Mouse (Mus musculus): ENCODE results near the gene Olfr1444.
A peak's percentile ranks its signal among the peaks of the same experiment; 100 is the strongest.

Gene Olfr1444

GRCm38 (mm10) chr19:12856983-12857382, at the start of gene Olfr1444:
TSS of gene Olfr1444 (plus strand) at chr19:12857283.
- no peak for DNase-seq

- no peak for DNase-seq
Observed at GRCm38 (mm10) chr19:12812644-12813364, 44.3 kb upstream of the Olfr1444 start.

- no peak for DNase-seq
Observed at GRCm38 (mm10) chr19:12813883-12814282, 43.2 kb upstream of the Olfr1444 start.

- no peak for DNase-seq
Observed at GRCm38 (mm10) chr19:12818507-12818906, 38.6 kb upstream of the Olfr1444 start.

GRCm38 (mm10) chr19:12820383-12820782, 36.7 kb upstream of the Olfr1444 start:
- DNase-seq = peak; percentile 40

GRCm38 (mm10) chr19:12824549-12824948, 32.5 kb upstream of the Olfr1444 start:
- DNase-seq = peak; percentile 40

- DNase-seq = no peak
Observed at GRCm38 (mm10) chr19:12830823-12831430, 26.2 kb upstream of the Olfr1444 start.

- no peak for DNase-seq
Observed at GRCm38 (mm10) chr19:12831559-12831958, 25.5 kb upstream of the Olfr1444 start.

- DNase-seq = peak; percentile 24
Observed at GRCm38 (mm10) chr19:12833625-12834024, 23.5 kb upstream of the Olfr1444 start.

GRCm38 (mm10) chr19:12838507-12838906, 18.6 kb upstream of the Olfr1444 start:
- DNase-seq = no peak

GRCm38 (mm10) chr19:12846382-12846781, 10.7 kb upstream of the Olfr1444 start, which contains the start of gene Gm5244:
TSS of gene Gm5244 (plus strand) at chr19:12846682.
- DNase-seq = no peak

- DNase-seq = no peak
Observed at GRCm38 (mm10) chr19:12883555-12883954, 26.5 kb downstream of the Olfr1444 start, which contains the start of gene Olfr1445. TSS of gene Olfr1445 (plus strand) at chr19:12883855.

GRCm38 (mm10) chr19:12893424-12893823, 36.3 kb downstream of the Olfr1444 start, which contains the start of gene Olfr1446:
TSS of gene Olfr1446 (minus strand) at chr19:12893524.
- no peak for DNase-seq

GRCm38 (mm10) chr19:12903643-12904042, 46.6 kb downstream of the Olfr1444 start, which contains the start of gene Olfr1447:
TSS of gene Olfr1447 (minus strand) at chr19:12903743.
- no peak for DNase-seq

Data from thymus, postnatal 25 days (tissue).